Mouse (Mus musculus) ES-CJ7 (cell line): ENCODE measurements around the gene Pole3.
A peak's percentile ranks its signal among the peaks of the same experiment; 100 is the strongest.

Source experiments
- DNase-seq: peaks from one replicate; pipeline ENCODE4 v3.0.0; 2011; ENCODE audit warnings: low read depth, low spot score

Pole3 gene

GRCm38 (mm10) chr4:62524651-62525488 lies at the start of gene Pole3, which contains the start of gene 4933430I17Rik:
Pole3 (minus strand) TSS chr4:62525068.
4933430I17Rik (plus strand) TSS chr4:62525369.
- DNase-seq = peak; percentile 99

GRCm38 (mm10) chr4:62570029-62570428 lies 45.2 kb upstream of the Pole3 start:
- DNase-seq = no peak

DNA sequence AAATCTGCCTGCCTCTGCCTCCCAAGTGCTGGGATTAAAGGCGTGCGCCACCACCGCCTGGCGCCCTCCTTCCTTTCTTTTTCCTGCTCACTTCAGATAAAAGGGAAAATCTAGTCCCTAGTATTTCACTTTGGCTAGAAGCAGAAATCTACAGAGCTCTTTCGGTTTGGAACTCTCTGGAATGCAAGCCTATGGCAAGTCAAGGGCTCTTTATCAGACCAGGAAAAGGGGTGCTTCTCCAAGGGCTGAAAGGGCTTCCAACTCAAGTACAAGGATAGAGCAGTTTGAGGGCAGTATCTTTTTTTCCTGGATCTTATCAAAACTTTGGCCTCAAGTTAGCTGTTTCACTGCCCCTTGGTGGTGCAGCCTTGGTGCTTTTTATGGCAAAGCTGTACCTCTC lies 44.7 kb upstream of the Pole3 start:
- no peak for DNase-seq

- no peak for DNase-seq
Measured at GRCm38 (mm10) chr4:62568359-62568758, 43.5 kb upstream of the Pole3 start.

DNA sequence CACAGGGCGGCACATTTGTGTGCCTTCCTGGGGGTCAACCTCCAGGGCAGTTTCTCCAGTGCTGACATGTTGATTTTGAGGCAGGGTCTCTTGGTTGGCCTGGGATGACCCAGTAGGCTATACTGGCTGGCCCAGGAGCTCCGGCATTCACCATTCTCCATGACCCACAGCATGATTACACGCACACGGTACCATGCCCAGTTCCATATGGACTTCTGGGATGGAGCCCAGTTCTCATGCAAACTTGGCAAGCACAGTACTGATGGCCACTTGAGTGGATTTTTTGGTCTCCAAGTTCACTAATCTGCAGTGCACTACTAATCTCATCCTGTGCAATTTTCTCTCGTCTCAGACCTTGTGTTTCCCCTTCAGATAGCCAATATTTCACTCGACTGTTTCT lies 42.8 kb upstream of the Pole3 start:
- no peak for DNase-seq

DNA sequence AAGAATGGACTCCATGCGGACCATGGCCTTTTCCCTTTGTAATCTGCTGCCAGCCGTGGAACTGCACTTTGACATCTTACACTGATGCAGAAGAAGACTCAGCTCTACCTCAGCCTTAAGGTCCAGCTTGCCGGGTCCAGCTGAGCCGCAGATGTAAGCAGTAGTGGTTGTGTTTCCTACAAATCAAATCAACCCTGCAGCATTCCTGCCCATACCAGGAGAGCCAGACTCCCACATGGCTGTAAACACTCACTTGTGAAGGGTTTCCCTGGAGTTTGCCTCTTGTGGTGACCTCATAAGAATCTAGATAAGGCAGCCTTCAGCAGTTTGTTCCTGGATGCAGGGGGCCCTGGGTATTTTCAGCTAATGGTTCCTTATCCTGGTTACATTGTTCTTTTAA lies 41.7 kb upstream of the Pole3 start:
- no peak for DNase-seq

GRCm38 (mm10) chr4:62562006-62562405 lies 37.1 kb upstream of the Pole3 start:
- no peak for DNase-seq

DNA sequence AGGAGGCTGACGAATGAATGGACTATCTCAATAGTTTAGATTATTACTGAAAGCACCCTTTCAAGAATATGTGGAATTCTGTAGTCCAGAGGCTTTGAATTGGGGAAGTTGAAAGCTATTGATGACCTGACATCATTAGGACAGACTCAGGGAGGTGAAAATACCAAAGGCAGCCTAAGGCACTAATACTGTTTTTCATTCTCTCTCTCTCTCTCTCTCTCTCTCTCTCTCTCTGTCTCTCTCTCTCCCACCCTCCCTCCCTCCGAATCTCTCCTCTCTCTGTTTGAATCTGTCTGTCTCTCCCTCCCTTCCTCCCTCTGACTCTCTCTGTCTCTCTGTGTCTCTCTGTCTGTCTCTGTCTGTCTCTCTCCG lies 36.7 kb upstream of the Pole3 start:
- no peak for DNase-seq

DNA sequence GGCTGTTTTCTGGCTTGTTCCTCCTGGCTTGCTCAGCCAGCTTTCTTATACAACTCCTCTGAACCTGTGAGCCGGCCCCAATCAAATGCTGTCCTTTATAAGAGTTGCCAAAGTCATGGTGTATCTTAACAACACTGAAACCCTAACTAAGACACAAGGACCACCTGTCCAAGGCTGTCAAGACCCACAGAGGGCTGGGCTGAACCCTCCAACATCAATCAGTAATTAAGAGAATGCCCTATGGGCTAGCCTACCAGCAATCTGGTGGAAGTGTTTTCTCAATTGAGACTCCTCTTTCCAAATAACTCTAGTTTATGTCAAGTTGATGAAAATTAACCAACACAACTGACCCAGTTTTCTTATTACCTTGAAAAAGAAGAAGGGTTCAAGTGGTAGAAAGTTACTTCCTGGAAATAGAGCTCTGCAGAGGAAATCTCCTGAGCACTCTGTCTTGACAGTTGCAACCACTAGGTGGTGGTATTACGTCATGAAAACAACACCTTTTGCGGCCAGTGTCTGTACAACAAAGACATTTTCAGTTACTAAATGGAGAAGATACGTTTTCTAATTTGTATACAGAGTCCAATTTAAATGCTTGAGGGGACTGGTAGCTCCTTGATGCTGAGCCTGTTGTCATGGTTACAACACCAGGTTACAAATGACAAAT lies 36.2 kb upstream of the Pole3 start:
- peak; percentile 72 for DNase-seq

GRCm38 (mm10) chr4:62559797-62560329 lies 35.0 kb upstream of the Pole3 start, which contains the start of gene Rgs3:
Rgs3 (plus strand) TSS chr4:62559847.
- DNase-seq = no peak

- no peak for DNase-seq
Measured at GRCm38 (mm10) chr4:62557436-62557835, 32.6 kb upstream of the Pole3 start.

GRCm38 (mm10) chr4:62551966-62552365 lies 27.1 kb upstream of the Pole3 start:
- DNase-seq = no peak

GRCm38 (mm10) chr4:62544801-62545200 lies 19.9 kb upstream of the Pole3 start:
- peak; percentile 63 for DNase-seq

GRCm38 (mm10) chr4:62543782-62544181 lies 18.9 kb upstream of the Pole3 start:
- DNase-seq = no peak

- DNase-seq = no peak
Measured at GRCm38 (mm10) chr4:62541802-62542201, 16.9 kb upstream of the Pole3 start.

GRCm38 (mm10) chr4:62533729-62534128 lies 8.9 kb upstream of the Pole3 start:
- DNase-seq = no peak

DNA sequence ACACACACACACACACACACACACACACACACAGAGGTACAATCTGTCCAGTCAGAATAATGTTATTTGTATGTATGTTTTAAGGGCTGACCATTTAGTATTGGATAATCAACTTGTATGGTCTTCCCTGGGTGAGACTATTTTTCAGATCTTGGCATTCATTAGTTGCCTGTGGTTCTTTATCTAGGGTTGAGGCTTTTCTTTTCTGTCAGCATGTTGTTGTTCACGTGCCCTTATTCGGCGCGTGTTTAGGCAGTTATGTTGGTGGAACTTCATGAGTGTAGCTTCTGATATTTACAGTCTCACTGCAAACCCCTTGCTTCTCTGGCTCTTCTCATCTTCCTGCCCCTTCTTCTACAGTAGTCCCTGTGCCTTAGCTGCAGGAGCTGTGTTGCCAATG lies 2.8 kb upstream of the Pole3 start:
- DNase-seq = no peak

DNA sequence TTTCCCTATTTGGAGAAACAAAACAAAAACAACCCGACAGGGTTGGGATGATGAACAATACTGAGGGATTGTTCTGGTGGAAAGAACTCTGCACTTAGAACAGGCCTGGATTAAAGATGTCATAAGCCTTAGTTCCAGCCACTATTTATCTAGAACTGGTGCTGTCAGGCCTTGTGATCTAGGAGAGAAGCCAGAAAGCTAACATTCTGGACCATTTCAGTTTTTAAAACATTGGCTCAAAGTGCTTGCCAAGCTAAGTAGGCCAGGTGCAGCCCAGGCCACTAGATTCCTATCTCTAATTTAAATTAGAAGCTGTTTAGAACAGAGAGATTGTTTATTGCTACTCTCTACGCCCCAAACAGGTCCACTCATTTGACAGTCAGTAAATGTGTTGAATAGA lies 1.4 kb upstream of the Pole3 start:
- DNase-seq = no peak

- DNase-seq = no peak
Measured at GRCm38 (mm10) chr4:62525489-62525811, 582 bp upstream of the Pole3 start.

GRCm38 (mm10) chr4:62520892-62521400 lies 3.9 kb downstream of the Pole3 start:
- DNase-seq = no peak

DNA sequence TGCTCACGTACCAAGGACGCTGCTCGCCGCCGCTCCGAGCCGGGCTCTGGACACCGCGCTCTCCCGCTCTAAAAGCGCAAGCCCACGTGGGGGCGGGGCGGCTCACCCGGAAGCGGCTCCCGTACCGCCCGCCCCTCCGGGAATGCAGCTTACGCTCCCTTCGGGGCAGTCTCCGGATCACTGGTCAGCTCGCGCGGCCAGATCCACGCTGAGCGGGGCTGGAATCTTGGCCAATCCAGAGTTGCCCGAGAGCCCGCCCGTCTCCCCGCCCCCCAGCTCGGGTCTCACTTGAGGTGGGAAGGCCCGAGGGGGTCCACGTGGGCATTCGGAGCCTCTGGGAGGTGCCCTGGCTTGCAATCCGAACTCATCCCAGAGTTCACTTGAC lies 5.0 kb downstream of the Pole3 start, which contains the start of gene Alad:
Gene Alad (minus strand): TSS at position 70 of the 385 bp plus-strand sequence.
- peak; percentile 88 for DNase-seq

DNA sequence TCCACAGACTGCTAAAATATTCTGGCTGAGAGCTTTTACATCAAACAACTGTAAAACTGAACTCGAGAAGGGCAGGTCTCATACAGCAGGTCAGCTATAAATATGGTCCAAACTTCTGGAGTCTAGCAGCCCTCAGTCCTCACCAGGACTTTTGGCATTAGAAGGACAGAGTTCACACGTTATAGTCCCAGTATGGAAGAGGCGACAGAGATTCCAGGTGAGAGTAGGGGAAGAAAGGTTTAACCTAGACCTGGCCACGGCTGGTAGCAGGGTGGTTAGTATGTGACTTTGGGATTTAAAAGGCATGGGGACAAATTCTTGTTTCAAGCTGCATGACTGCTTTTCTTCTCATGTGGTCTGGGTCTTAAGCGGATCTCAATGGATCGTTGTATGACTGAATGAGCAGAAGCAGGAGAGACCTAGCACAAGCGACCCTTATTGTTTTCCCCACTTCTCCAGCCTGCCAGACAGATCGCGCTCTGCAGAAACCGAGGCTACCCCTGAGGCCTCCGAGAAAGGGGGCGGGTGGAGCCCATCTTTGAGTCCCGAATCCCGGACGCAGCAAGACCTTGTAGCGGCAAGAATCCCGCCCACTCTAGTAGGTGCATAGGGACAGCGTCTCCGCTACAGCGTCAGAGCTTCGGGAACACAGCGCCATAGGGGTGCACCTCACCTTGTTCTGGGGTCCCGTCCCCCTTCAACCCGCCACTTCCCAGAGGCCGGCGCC lies 5.6 kb downstream of the Pole3 start:
- DNase-seq = peak; percentile 74
